Mouse (Mus musculus): ENCODE measurements around the gene Rps19.

Rps19 gene

GRCm38 (mm10) chr7:24904936-24905335 is 20.8 kb downstream of the Rps19 start:
- POLR2A ChIA-PET, result interaction anchor here (0.7 to 14.8 kb wide), 20 partner anchors 9 to 497 kb away, joined by 3 to 436 read pairs (median 8); partner anchors contain the start of genes Rabac1 (in 2 of the 4), Rps19 (in 2 of the 4), Dmrtc2 (in 1 of the 4) and Lypd4 (in 1 of the 4)
- CTCF ChIA-PET, result interaction anchor here in 3 of 4 experiments (0.5 to 6.6 kb wide), 22 partner anchors 12 to 504 kb away, joined by 3 to 92 read pairs (median 5); partner anchors contain the start of genes Gm4881 (in 1 of the 3) and Rabac1 (in 1 of the 3)

GRCm38 (mm10) chr7:24906551-24906950 is 22.4 kb downstream of the Rps19 start:
- POLR2A ChIA-PET, result interaction anchor here (0.6 to 14.8 kb wide), 24 partner anchors 8 to 315 kb away, joined by 3 to 436 read pairs (median 4); partner anchors contain the start of genes Rps19 (in 3 of the 4), Rabac1 (in 2 of the 4) and Zfp526 (in 1 of the 4)

GRCm38 (mm10) chr7:24907211-24907748 is 23.1 kb downstream of the Rps19 start:
- CTCF ChIA-PET, result interaction anchor here (0.6 to 6.6 kb wide), 19 partner anchors 11 to 306 kb away, joined by 3 to 92 read pairs (median 5); partner anchors contain the start of genes Rabac1 (in 2 of the 4) and Rps19 (in 1 of the 4)
- POLR2A ChIA-PET, result interaction anchor here (0.5 to 14.8 kb wide), 25 partner anchors 8 to 314 kb away, joined by 3 to 436 read pairs (median 5); partner anchors contain the start of genes Rabac1 (in 2 of the 4), Rps19 (in 2 of the 4) and Zfp526 (in 1 of the 4)

More at GRCm38 (mm10) chr7:24906551-24906950, 22.4 kb downstream of the Rps19 start:
- CTCF ChIA-PET, result interaction anchor here (0.6 to 6.6 kb wide), 20 partner anchors 12 to 933 kb away, joined by 3 to 92 read pairs (median 6); partner anchors contain the start of genes Rabac1 (in 2 of the 4), Rps19 (in 1 of the 4) and Vmn1r181 (in 1 of the 4)

- ChIA-PET CTCF (interaction anchor here in 1 of 4 experiments (0.6 kb wide), 1 partner anchor 35 kb away, joined by 3 read pairs; no protein-coding TSS in a partner anchor), POLR2A (interaction anchor here in 1 of 4 experiments (1.5 to 3.5 kb wide), 3 partner anchors 22 to 28 kb away, joined by 6 to 20 read pairs (median 8); partner anchors contain the start of gene Rps19)
These were observed 28.3 kb downstream of the Rps19 start for GRCm38 (mm10) chr7:24912480-24912879.

GRCm38 (mm10) chr7:24918763-24919323 is 34.7 kb downstream of the Rps19 start:
- ChIA-PET CTCF (interaction anchor here in 2 of 4 experiments (0.5 to 1.4 kb wide), 6 partner anchors 12 to 729 kb away, joined by 3 to 5 read pairs (median 3); no protein-coding TSS in a partner anchor), POLR2A (interaction anchor here in 2 of 4 experiments (1.1 to 2.6 kb wide), 5 partner anchors 14 to 54 kb away, joined by 3 to 9 read pairs (median 5); partner anchors contain the start of gene Rabac1 (in 1 of the 2))

- ChIA-PET POLR2A (interaction anchor here in 3 of 4 experiments (0.6 to 2.6 kb wide), 8 partner anchors 13 to 53 kb away, joined by 3 to 9 read pairs (median 5); partner anchors contain the start of genes Rabac1 (in 1 of the 3) and Rps19 (in 1 of the 3)), CTCF (interaction anchor here in 1 of 4 experiments (1.0 to 1.3 kb wide), 3 partner anchors 15 to 46 kb away, joined by 3 to 5 read pairs (median 4); no protein-coding TSS in a partner anchor)
These were observed 35.6 kb downstream of the Rps19 start for GRCm38 (mm10) chr7:24919728-24920127.

GRCm38 (mm10) chr7:24930475-24930874 is 46.3 kb downstream of the Rps19 start:
- CTCF ChIA-PET, result interaction anchor here in 2 of 4 experiments (0.6 kb wide), 2 partner anchors 35 to 454 kb away, joined by 3 to 17 read pairs; no protein-coding TSS in a partner anchor
- POLR2A ChIA-PET, result interaction anchor here in 2 of 4 experiments (0.5 to 1.3 kb wide), 3 partner anchors 10 to 39 kb away, joined by 3 to 7 read pairs (median 3); no protein-coding TSS in a partner anchor

- ChIA-PET POLR2A (interaction anchor here in 1 of 4 experiments (0.7 to 1.8 kb wide), 2 partner anchors 17 to 21 kb away, joined by 3 to 5 read pairs; no protein-coding TSS in a partner anchor), CTCF (interaction anchor here in 1 of 4 experiments (0.6 kb wide), 1 partner anchor 19 kb away, joined by 3 read pairs; no protein-coding TSS in a partner anchor)
These were observed 47.5 kb downstream of the Rps19 start for GRCm38 (mm10) chr7:24931651-24932050.

Data from embryonic stem cell, embryonic (primary cell).